Mouse (Mus musculus): ENCODE measurements at regions not wholly inside any gene's neighbourhood (a gene's known extent, or its start where the extent isn't known, plus 50 kb on each side); places are given as distances from the start of the nearest gene placed in this dataset.

GRCm38 (mm10) chrX:103904038-103904696 lies 76.9 kb downstream of the Rlim start:
- Histone ChIP-seq H3K27me3 (replicated peaks; ENCODE audit: control insufficient read depth, insufficient read depth, low read length) (peaks cover 7% of the 10 kb centered on the region), H3K4me1 (ENCODE audit: control insufficient read depth, insufficient read depth, low read length) (no peaks in the 10 kb centered on the region), H3K27ac (ENCODE audit: low read length) (no peak overlapping the region), H3K4me3 (ENCODE audit: low read length) (no peak overlapping the region), H3K4me2 (ENCODE audit: low read depth, low read length) (no peak overlapping the region), H3K36me3 (ENCODE audit: control insufficient read depth, insufficient read depth, low read length) (no peaks in the 10 kb centered on the region), H3K9ac (ENCODE audit: low read depth, low read length) (no peak overlapping the region), H3K9me3 (ENCODE audit: control insufficient read depth, low read length) (no peaks in the 10 kb centered on the region)
- WGBS, result 66% methylated on average over 5 of the region's 5 CpGs
- no peak for ATAC-seq

- ATAC-seq, result no peak
- no peaks in the 10 kb centered on the region for H3K9me3 ChIP-seq (ENCODE audit: control insufficient read depth, low read length)
- no peak overlapping the region for H3K4me3 ChIP-seq (ENCODE audit: low read length)
- no peak overlapping the region for H3K9ac ChIP-seq (ENCODE audit: low read depth, low read length)
- peaks cover 7% of the 10 kb centered on the region; the same call in 1 of the 2 replicates for H3K27me3 ChIP-seq (replicated peaks; ENCODE audit: control insufficient read depth, insufficient read depth, low read length)
- H3K36me3 ChIP-seq (ENCODE audit: control insufficient read depth, insufficient read depth, low read length), result no peaks in the 10 kb centered on the region
- 29% methylated on average over 21 of the region's 24 CpGs for WGBS
- H3K4me2 ChIP-seq (ENCODE audit: low read depth, low read length), result peak overlapping the region; percentile 22; the same call in 1 of the 2 replicates
- no peak overlapping the region for H3K27ac ChIP-seq (ENCODE audit: low read length)
- H3K4me1 ChIP-seq (ENCODE audit: control insufficient read depth, insufficient read depth, low read length), result no peaks in the 10 kb centered on the region
Observed at GRCm38 (mm10) chrX:103879329-103879935, 57.6 kb upstream of the Slc16a2 start.

Data from intestine, embryonic 16.5 days (tissue).